Mouse (Mus musculus): Measurements from ENCODE around the gene Gpc6.

- TF ChIP-seq EP300 (IDR thresholded peaks at IDR 0.05; ENCODE audit: low read depth) (no peak), CTCF (IDR thresholded peaks at IDR 0.05; ENCODE audit: low read depth) (no peak)
Measured at GRCm38 (mm10) chr14:116941772-116942171, 16.7 kb downstream of the Gpc6 start.

All from heart, postnatal 0 days (tissue).